8 mouse cellular contexts compared by ENCODE assay signal in the genomic region with DNA sequence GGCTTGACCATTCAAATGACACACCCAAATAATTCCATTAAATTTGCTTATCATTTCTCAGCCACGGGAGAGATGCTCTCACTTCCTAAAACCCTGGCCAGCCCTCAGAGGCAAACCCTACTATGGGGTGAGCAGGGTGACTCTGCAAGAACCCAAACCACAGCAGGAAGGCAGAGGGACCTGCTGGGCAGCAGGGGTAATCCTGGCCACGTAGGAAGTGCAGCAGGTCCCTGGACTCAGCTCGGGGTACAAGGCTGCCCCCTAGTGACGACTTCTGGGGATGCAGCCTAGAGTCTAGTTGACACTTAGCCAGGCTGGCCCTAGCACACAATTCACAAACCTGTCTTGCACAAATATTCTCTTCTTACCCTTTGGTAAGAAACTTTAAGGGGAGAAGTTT. TPM values are rescaled to one million over a fixed set of nuclear protein-coding genes. Genes with fewer than 3 reads are reported as not detected.
DNase-seq lines count a peak whose midpoint lies in the region; ATAC-seq lines count a peak whose summit lies in the region.

No protein-coding gene starts in this region.

- H3K4me1 ChIP-seq in intestine, embryonic 15.5 days (replicated peaks), result 0 out of 2 replicates have a peak, but pooled peaks cover 7% of the 10 kb centered on the region

- no peaks in the 10 kb centered on the region for H3K36me3 ChIP-seq in intestine, embryonic 15.5 days

- no peak overlapping the region for H3K27ac ChIP-seq in intestine, embryonic 15.5 days

- H3K4me2 ChIP-seq in intestine, embryonic 15.5 days (replicated peaks), result peak overlapping the region; percentile 38

- H3K9ac ChIP-seq in intestine, embryonic 15.5 days, result no peak overlapping the region

- no peaks in the 10 kb centered on the region for H3K9me3 ChIP-seq in intestine, embryonic 15.5 days

- peak; percentile 83 for DNase-seq in adrenal gland, adult 2 months
- peak; percentile 67 for DNase-seq in embryo, embryonic 11.5 days (ENCODE audit: low read depth, low spot score)
- peak; percentile 63 to 80 for DNase-seq in gastrocnemius, postnatal 36 days
- peak; percentile 82 to 93 for DNase-seq in left cerebral cortex, postnatal 14 days (ENCODE audit: low spot score in 2 of 2)
- peak; percentile 88 for DNase-seq in right cerebral cortex, postnatal 14 days
- DNase-seq in urinary bladder, postnatal 4 days (ENCODE audit: low spot score in 2 of 2), result peak; percentile 59 to 87

- WGBS in intestine, embryonic 15.5 days, result 0% methylated on average over 4 of the region's 4 CpGs

- ATAC-seq in intestine, embryonic 15.5 days, result peak; percentile 56
- ATAC-seq in megakaryocyte-erythroid progenitor cell, adult 5-6 weeks (replicated peaks; ENCODE audit: low FRiP score, low TSS enrichment, poor library complexity, severe bottlenecking), result peak; percentile 69

- intact Hi-C loops in gastrocnemius, postnatal 36 days (cut with DNase I), result no loop called here
- intact Hi-C loops in left cerebral cortex, postnatal 14 days (cut with DNase I), result loop anchor here (2.0 to 5.0 kb wide), 3 partner anchors 476 to 942 kb away; no protein-coding TSS in a partner anchor

- H3K27me3 ChIP-seq in intestine, embryonic 15.5 days (replicated peaks), result peaks cover 9% of the 10 kb centered on the region; the same call in 1 of the 2 replicates

- H3K4me3 ChIP-seq in intestine, embryonic 15.5 days (replicated peaks), result no peak overlapping the region

RNA-seq across cellular contexts. Expression of a gene that starts 2.7 kb away (rescaled TPM):
- under 1 TPM; 0.06 to 0.07 TPM for total RNA-seq in adrenal gland, adult 2 months (2021)
- polyA plus RNA-seq in adrenal gland, adult 2 months (2012; rRNA removed), result 0.04 TPM in 1 of 2 replicates, not detected in the other
- under 1 TPM; 0.15 to 0.31 TPM for total RNA-seq in gastrocnemius, postnatal 36 days (2021)
- 0.21 and 0.23 TPM in 2 replicates for polyA plus RNA-seq in intestine, embryonic 15.5 days (2015; fragmentation: Nextera tagmentation; extraction: Ambion mirVana)
- total RNA-seq in left cerebral cortex, postnatal 14 days (2021), result 10 to 100 TPM; 18.2 to 26.5 TPM
- total RNA-seq in megakaryocyte-erythroid progenitor cell, adult 5-6 weeks (2014; fragmentation: Nextera tagmentation), result 5.1 and 7.5 TPM in 2 replicates
- 2.0 and 3.5 TPM in 2 replicates for total RNA-seq in megakaryocyte-erythroid progenitor cell, adult 5-6 weeks (2017)
